Mouse (Mus musculus) R1 (cell line): ENCODE results near the gene Itprip.
"Not testable (repeated sequence)": the region's sequence is repeated elsewhere in the genome, so short reads cannot be mapped to it uniquely, and the experiment has no call there.

Source experiments
- DNase-seq: peaks from one replicate; pipeline ENCODE4 v3.0.0-alpha.2; 2018; ENCODE audit warnings: low read depth, low spot score

The Itprip gene

GRCm38 (mm10) chr19:47853951-47854795, 64.9 kb downstream of the Itprip start:
- peak; percentile 62 for DNase-seq

DNA sequence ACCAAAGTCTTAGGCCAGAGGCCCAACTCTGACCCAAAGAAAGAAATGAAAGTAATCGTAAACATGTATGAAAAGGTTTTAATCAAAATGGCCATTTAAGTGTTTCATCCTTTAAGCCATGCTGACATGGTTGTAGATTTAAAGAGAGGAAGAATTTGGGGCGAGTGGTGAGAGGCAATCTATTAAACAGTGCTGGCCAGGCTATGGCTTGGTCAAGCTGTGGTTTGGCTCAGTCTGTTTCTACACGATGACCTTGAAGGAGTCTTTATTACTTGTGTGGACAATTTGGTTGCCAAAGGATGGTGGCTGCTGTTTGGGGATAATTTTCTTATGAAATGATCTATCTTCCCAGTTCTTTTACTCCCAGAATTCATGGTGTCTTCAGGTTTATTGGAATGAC, 66.0 kb downstream of the Itprip start:
- no peak for DNase-seq

DNA sequence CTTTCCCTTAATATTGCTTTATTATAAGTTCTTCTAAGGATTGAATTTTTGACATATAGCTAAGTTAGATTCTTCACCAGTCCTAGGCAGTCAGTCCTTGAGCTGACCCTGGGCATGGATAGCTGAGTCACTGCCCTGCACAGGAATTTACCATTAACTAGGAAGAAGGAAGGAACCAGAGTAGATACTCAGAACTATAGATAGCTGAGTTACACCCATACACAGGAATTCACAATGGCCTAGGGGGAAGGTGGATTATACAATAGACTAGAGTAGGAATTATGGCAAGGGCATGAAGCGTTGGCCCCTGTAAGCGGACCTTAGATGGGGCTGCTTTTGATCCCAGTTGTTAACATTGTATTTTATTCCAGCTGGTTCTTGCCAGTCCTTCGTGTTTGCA, 67.0 kb downstream of the Itprip start:
- DNase-seq, result not testable (repeated sequence)

DNA sequence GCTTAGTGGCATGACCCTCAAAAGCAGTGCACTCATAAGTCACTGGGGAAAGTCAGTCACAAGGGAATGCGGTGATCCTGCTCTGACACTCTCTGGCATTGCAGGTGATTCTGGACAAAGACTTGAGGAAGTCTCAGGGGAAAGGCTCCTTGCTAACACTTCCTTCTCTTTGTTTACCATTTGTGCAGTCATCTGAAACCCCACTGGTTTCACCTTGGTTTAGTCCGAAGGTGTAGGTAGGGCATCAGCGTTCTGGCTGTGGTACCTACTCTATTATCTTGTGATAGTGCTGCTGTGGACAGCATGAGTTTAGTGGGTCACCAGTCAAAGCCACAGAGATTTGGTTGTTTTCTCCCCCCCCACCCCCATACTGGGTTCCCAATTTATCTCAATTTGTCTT, 69.4 kb downstream of the Itprip start:
- no peak for DNase-seq
